Mouse (Mus musculus): ENCODE results near the gene Olfm3.

DNA sequence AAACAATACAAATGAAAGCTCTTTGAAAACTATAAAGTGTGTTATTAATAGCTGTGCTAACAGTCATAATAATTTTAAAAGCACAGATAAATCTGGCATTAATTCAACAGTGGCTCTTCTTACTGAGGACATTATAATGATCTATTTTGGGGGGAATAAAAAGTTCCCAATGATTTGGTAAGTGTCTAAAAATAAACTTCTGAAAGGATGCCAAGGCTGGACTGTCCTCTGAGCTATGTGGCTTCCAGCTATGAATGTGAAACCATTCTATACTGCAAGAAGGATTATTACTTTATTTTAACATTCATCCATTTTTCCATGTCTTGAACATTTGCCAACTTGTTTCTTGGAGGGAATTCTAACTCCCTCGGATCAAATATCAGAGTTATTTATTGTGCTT is 92.1 kb downstream of the Olfm3 start:
- TF ChIP-seq FLI1 (IDR thresholded peaks at IDR 0.05; ENCODE audit: low read length) = no peak
- no peak for TF ChIP-seq GATA1 (IDR thresholded peaks at IDR 0.05; ENCODE audit: borderline replicate concordance, low read length)
